ENCODE assay signal across 8 mouse cellular contexts in genomic region chr2:27442708-27443449, GRCm38 (mm10). TPM values are rescaled to one million over a fixed set of nuclear protein-coding genes. Genes with fewer than 3 reads are reported as not detected.
DNase-seq lines count a peak whose midpoint lies in the region; ATAC-seq and TF ChIP-seq lines count a peak whose summit lies in the region.

No protein-coding gene starts in this region.

- no peak for TF ChIP-seq CTCF in heart, adult 2 months (IDR thresholded peaks at IDR 0.05)
- TF ChIP-seq CTCF in E14TG2a.4 (conservative IDR thresholded peaks at IDR 0.05; ENCODE audit: low read length), result no peak
- no peak for TF ChIP-seq CTCF in stomach, postnatal 0 days (IDR thresholded peaks at IDR 0.05; ENCODE audit: low read depth)

- no peak for TF ChIP-seq EP300 in heart, adult 2 months (IDR thresholded peaks at IDR 0.05; ENCODE audit: insufficient read depth, low read depth, low read length)
- TF ChIP-seq EP300 in stomach, postnatal 0 days (optimal IDR thresholded peaks at IDR 0.05), result no peak

- no peaks in the 10 kb centered on the region for H3K27me3 ChIP-seq in heart, adult 2 months (ENCODE audit: control insufficient read depth, insufficient read depth, low read length)
- no peaks in the 10 kb centered on the region for H3K27me3 ChIP-seq in E14TG2a.4 (ENCODE audit: insufficient read depth, low read length)
- no peaks in the 10 kb centered on the region for H3K27me3 ChIP-seq in erythroblast, embryonic 14.5 days (ENCODE audit: control insufficient read depth)
- H3K27me3 ChIP-seq in liver, embryonic 13.5 days, result no peaks in the 10 kb centered on the region
- H3K27me3 ChIP-seq in stomach, postnatal 0 days (ENCODE audit: control insufficient read depth, insufficient read depth, low read length), result no peaks in the 10 kb centered on the region

- H3K4me3 ChIP-seq in heart, adult 2 months, result peak overlapping the region; percentile 78
- peak overlapping the region; percentile 86 for H3K4me3 ChIP-seq in E14TG2a.4 (replicated peaks; ENCODE audit: low read length)
- H3K4me3 ChIP-seq in erythroblast, embryonic 14.5 days (replicated peaks), result peak overlapping the region; percentile 66
- peak overlapping the region; percentile 64 for H3K4me3 ChIP-seq in liver, embryonic 13.5 days (replicated peaks)
- H3K4me3 ChIP-seq in stomach, postnatal 0 days (ENCODE audit: low read depth, low read length), result peak overlapping the region; percentile 50

- H3K27ac ChIP-seq in heart, adult 2 months, result peak overlapping the region; percentile 56
- H3K27ac ChIP-seq in liver, embryonic 13.5 days, result no peak overlapping the region
- H3K27ac ChIP-seq in stomach, postnatal 0 days (replicated peaks), result peak overlapping the region; percentile 73

- WGBS in heart, adult 2 months, result 34% methylated on average over 20 of the region's 20 CpGs
- 37% methylated on average over 20 of the region's 20 CpGs for WGBS in liver, embryonic 13.5 days (ENCODE audit: insufficient replicate concordance)
- WGBS in stomach, postnatal 0 days, result 28% methylated on average over 20 of the region's 20 CpGs

- no peaks in the 10 kb centered on the region for H3K79me2 ChIP-seq in heart, adult 2 months (replicated peaks; ENCODE audit: control insufficient read depth, insufficient read depth, low read length)

- peak overlapping the region; percentile 57 for H3K9ac ChIP-seq in heart, adult 2 months (ENCODE audit: low read depth, low read length)
- peak overlapping the region; percentile 67 for H3K9ac ChIP-seq in liver, embryonic 13.5 days
- peak overlapping the region; percentile 70 for H3K9ac ChIP-seq in stomach, postnatal 0 days (ENCODE audit: low read length)

- H3K4me1 ChIP-seq in heart, adult 2 months (ENCODE audit: control insufficient read depth, insufficient read depth, low read length), result no peaks in the 10 kb centered on the region
- peaks cover 42% of the 10 kb centered on the region for H3K4me1 ChIP-seq in E14TG2a.4 (replicated peaks; ENCODE audit: low read depth, low read length)
- H3K4me1 ChIP-seq in erythroblast, embryonic 14.5 days (ENCODE audit: control insufficient read depth), result peaks cover 27% of the 10 kb centered on the region
- H3K4me1 ChIP-seq in liver, embryonic 13.5 days (replicated peaks), result peaks cover 29% of the 10 kb centered on the region
- no peaks in the 10 kb centered on the region for H3K4me1 ChIP-seq in stomach, postnatal 0 days (replicated peaks; ENCODE audit: control insufficient read depth, insufficient read depth)

- no peaks in the 10 kb centered on the region for H3K9me3 ChIP-seq in E14TG2a.4 (ENCODE audit: low read length)
- no peaks in the 10 kb centered on the region; the same call in 1 of the 2 replicates for H3K9me3 ChIP-seq in erythroblast, embryonic 14.5 days (ENCODE audit: control insufficient read depth, low read length)
- no peaks in the 10 kb centered on the region for H3K9me3 ChIP-seq in liver, embryonic 13.5 days (replicated peaks)
- H3K9me3 ChIP-seq in stomach, postnatal 0 days (ENCODE audit: control insufficient read depth, low read length), result no peaks in the 10 kb centered on the region

- H3K4me2 ChIP-seq in liver, embryonic 13.5 days, result peak overlapping the region; percentile 91
- H3K4me2 ChIP-seq in stomach, postnatal 0 days (replicated peaks; ENCODE audit: low read depth), result peak overlapping the region; percentile 79

- DNase-seq in heart, adult 2 months, result no peak
- DNase-seq in heart, postnatal 25 days (ENCODE audit: low spot score), result no peak
- DNase-seq in liver, embryonic 13.5 days, result no peak
- no peak for DNase-seq in stomach, postnatal 0 days (ENCODE audit: low spot score)
- no peak for DNase-seq in left cerebral cortex, adult 18-20 months (ENCODE audit: low spot score in 2 of 2)
- no peak for DNase-seq in thymus, postnatal 14 days

- intact Hi-C loops in heart, adult 2 months (cut with DNase I), result no loop called here
- intact Hi-C loops in heart, postnatal 25 days (cut with DNase I), result loop anchor here (1.0 kb wide), 1 partner anchor 71 kb away; no protein-coding TSS in a partner anchor

- TF ChIP-seq POLR2A in heart, adult 2 months (IDR thresholded peaks at IDR 0.05; ENCODE audit: insufficient read depth, low read depth, low read length), result no peak

- ATAC-seq in liver, embryonic 13.5 days (ENCODE audit: low read depth), result peak; percentile 2; the same call in 1 of the 2 replicates
- peak; percentile 48 for ATAC-seq in stomach, postnatal 0 days (ENCODE audit: low FRiP score, low TSS enrichment)

- H3K36me3 ChIP-seq in heart, adult 2 months (ENCODE audit: control insufficient read depth, insufficient read depth, low read length), result no peaks in the 10 kb centered on the region
- peaks cover 37% of the 10 kb centered on the region for H3K36me3 ChIP-seq in E14TG2a.4 (ENCODE audit: insufficient read depth, low read length)
- H3K36me3 ChIP-seq in erythroblast, embryonic 14.5 days (ENCODE audit: control insufficient read depth), result peaks cover 38% of the 10 kb centered on the region
- H3K36me3 ChIP-seq in liver, embryonic 13.5 days, result peaks cover 34% of the 10 kb centered on the region
- peaks cover 16% of the 10 kb centered on the region for H3K36me3 ChIP-seq in stomach, postnatal 0 days (ENCODE audit: control insufficient read depth, insufficient read depth, low read length)

RNA-seq across cellular contexts. Expression of gene Brd3os, which starts 0.8 kb away (rescaled TPM):
- total RNA-seq in heart, adult 2 months (2021), result under 1 TPM; 0.65 to 0.98 TPM
- 3.9 TPM in 2 replicates for polyA plus RNA-seq in heart, adult 2 months (2012; rRNA removed)
- 1 to 10 TPM in 1 of 2 experiments, under 1 TPM in 1; 0.70 to 1.3 TPM for total RNA-seq in heart, postnatal 25 days (2021)
- polyA plus RNA-seq in erythroblast, embryonic 14.5 days (2012), result not detected in 2 replicates
- polyA plus RNA-seq in liver, embryonic 13.5 days (2015; fragmentation: Nextera tagmentation; extraction: Ambion mirVana), result 0.48 and 0.60 TPM in 2 replicates
- polyA plus RNA-seq in stomach, postnatal 0 days (2015; fragmentation: Nextera tagmentation; extraction: Ambion mirVana), result 2.8 and 3.4 TPM in 2 replicates
- total RNA-seq in left cerebral cortex, adult 18-20 months (2021), result 10 to 100 TPM; 27.8 to 28.3 TPM

RNA-seq across cellular contexts. Expression of gene Vav2, which starts 16.0 kb away (rescaled TPM):
- 10 to 100 TPM; 11.3 to 12.5 TPM for total RNA-seq in heart, adult 2 months (2021)
- 11.9 and 16.9 TPM in 2 replicates for polyA plus RNA-seq in heart, adult 2 months (2012; rRNA removed)
- total RNA-seq in heart, postnatal 25 days (2021), result 10 to 100 TPM; 12.7 to 13.6 TPM
- polyA plus RNA-seq in erythroblast, embryonic 14.5 days (2012), result 0.10 and 0.15 TPM in 2 replicates
- polyA plus RNA-seq in liver, embryonic 13.5 days (2015; fragmentation: Nextera tagmentation; extraction: Ambion mirVana), result 3.2 and 4.2 TPM in 2 replicates
- polyA plus RNA-seq in stomach, postnatal 0 days (2015; fragmentation: Nextera tagmentation; extraction: Ambion mirVana), result 2.7 and 2.9 TPM in 2 replicates
- total RNA-seq in left cerebral cortex, adult 18-20 months (2021), result 1 to 10 TPM; 7.9 to 9.8 TPM
